Mouse (Mus musculus): ENCODE measurements at regions not wholly inside any gene's neighbourhood (a gene's known extent, or its start where the extent isn't known, plus 50 kb on each side); places are given as distances from the start of the nearest gene placed in this dataset.
"Not testable (repeated sequence)": the region's sequence is repeated elsewhere in the genome, so short reads cannot be mapped to it uniquely, and the experiment has no call there.

- not testable (repeated sequence) for H3K27ac ChIP-seq; H3K9ac ChIP-seq; H3K9me3 ChIP-seq; H3K27me3 ChIP-seq; H3K36me3 ChIP-seq (replicated peaks); H3K4me1 ChIP-seq
- peak overlapping the region; percentile 46 for H3K4me2 ChIP-seq
- WGBS: 48% methylated on average over 34 of the region's 34 CpGs
- H3K4me3 ChIP-seq (replicated peaks): peak overlapping the region; percentile 25
- peak; percentile 83 for ATAC-seq (ENCODE audit: low FRiP score)
These were observed 71.9 kb upstream of the Prkcq start for GRCm38 (mm10) chr2:11099834-11100622.

GRCm38 (mm10) chr2:11113191-11113590, 58.7 kb upstream of the Prkcq start:
- no peaks in the 10 kb centered on the region for H3K36me3 ChIP-seq (replicated peaks)
- ATAC-seq (ENCODE audit: low FRiP score): no peak; the same call in 1 of the 2 replicates
- H3K4me1 ChIP-seq: no peaks in the 10 kb centered on the region
- no peak overlapping the region for H3K4me3 ChIP-seq (replicated peaks)
- H3K27me3 ChIP-seq: no peaks in the 10 kb centered on the region
- no peak overlapping the region for H3K27ac ChIP-seq
- H3K9me3 ChIP-seq: no peaks in the 10 kb centered on the region
- WGBS: 44% methylated on average over 8 of the region's 8 CpGs
- no peak overlapping the region for H3K4me2 ChIP-seq
- no peak overlapping the region for H3K9ac ChIP-seq

DNA sequence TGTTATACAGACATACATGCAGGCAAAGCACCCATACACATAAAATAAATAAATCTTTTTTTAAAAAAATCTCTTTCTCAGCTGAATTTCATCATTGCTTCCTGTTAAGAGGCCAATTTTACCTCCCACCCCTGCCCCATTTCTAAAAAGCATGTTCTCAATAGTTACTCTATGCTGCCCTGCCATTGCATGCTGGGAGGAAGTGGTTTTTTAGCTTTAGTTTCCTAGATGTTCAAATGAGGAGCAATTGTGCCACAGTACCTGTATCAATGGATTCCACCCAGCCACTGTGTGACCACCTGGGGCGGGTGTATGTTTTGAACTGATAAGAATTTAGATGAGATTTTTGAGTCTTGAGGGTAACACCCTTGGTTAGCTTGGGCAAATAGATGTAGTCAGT, 53.3 kb upstream of the Prkcq start:
- ATAC-seq (ENCODE audit: low FRiP score): no peak
- Histone ChIP-seq H3K4me3 (replicated peaks) (no peak overlapping the region), H3K27me3 (no peaks in the 10 kb centered on the region), H3K9ac (no peak overlapping the region), H3K9me3 (no peaks in the 10 kb centered on the region), H3K4me2 (no peak overlapping the region), H3K27ac (no peak overlapping the region), H3K4me1 (no peaks in the 10 kb centered on the region), H3K36me3 (replicated peaks) (no peaks in the 10 kb centered on the region)
- WGBS: 92% methylated on average over 1 of the region's 1 CpGs

GRCm38 (mm10) chr2:11119301-11119700, 52.6 kb upstream of the Prkcq start:
- H3K4me1 ChIP-seq: no peaks in the 10 kb centered on the region
- H3K27me3 ChIP-seq: no peaks in the 10 kb centered on the region
- no peaks in the 10 kb centered on the region for H3K36me3 ChIP-seq (replicated peaks)
- ATAC-seq (ENCODE audit: low FRiP score): no peak
- no peak overlapping the region for H3K4me3 ChIP-seq (replicated peaks)
- no peaks in the 10 kb centered on the region for H3K9me3 ChIP-seq
- H3K9ac ChIP-seq: no peak overlapping the region
- 89% methylated on average over 9 of the region's 9 CpGs for WGBS
- no peak overlapping the region for H3K4me2 ChIP-seq
- H3K27ac ChIP-seq: no peak overlapping the region

Data from forebrain, embryonic 12.5 days (tissue).